21 mouse cellular contexts compared by ENCODE assay signal in the genomic region with DNA sequence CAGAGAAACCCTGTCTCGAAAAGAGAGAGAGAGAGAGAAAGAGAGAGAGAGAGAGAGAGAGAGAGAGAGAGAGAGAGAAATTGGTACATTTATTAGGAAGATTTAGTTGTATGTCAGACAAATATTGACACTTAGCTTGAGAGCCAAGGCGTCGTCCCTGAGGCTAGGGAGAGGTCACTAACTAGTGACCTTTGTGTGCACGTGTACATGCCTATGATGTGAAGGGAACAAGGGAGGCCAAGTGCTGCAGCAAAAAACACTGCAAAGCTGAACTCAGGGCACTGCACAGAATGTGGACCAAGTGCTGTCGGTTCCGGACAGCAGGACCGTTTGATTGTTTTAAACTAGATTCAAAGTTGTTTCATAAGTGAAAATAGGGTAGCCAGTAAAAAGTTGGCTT. TPM values are rescaled to one million over a fixed set of nuclear protein-coding genes. Genes with fewer than 3 reads are reported as not detected.
DNase-seq lines count a peak whose midpoint lies in the region; ATAC-seq lines count a peak whose summit lies in the region.
"Had no signal": no experiment of that assay in that cellular context is flagged by ENCODE, and none has a peak within 500 bp of the region (broad histone marks: within the 10 kb centered on the region; RNA-seq: fewer than 3 reads in every experiment).

No protein-coding gene starts in this region.

- no peaks in the 10 kb centered on the region for H3K27me3 ChIP-seq in heart, embryonic 10.5 days (ENCODE audit: insufficient read depth, poor library complexity, severe bottlenecking)
- no peaks in the 10 kb centered on the region for H3K27me3 ChIP-seq in liver, embryonic 12.5 days (replicated peaks)
- H3K27me3 ChIP-seq in liver, embryonic 11.5 days (replicated peaks; ENCODE audit: control insufficient read depth, insufficient read depth, low read length), result no peaks in the 10 kb centered on the region
- H3K27me3 ChIP-seq: embryonic facial prominence, embryonic 13.5 days; embryonic facial prominence, embryonic 15.5 days; forebrain, embryonic 12.5 days had no signal

- intact Hi-C loops in heart, postnatal 10 days (cut with DNase I), result no loop called here

- H3K4me2 ChIP-seq in liver, embryonic 12.5 days, result no peak overlapping the region
- H3K4me2 ChIP-seq in liver, embryonic 11.5 days, result no peak overlapping the region
- H3K4me2 ChIP-seq: embryonic facial prominence, embryonic 13.5 days; embryonic facial prominence, embryonic 15.5 days; forebrain, embryonic 12.5 days had no signal

- WGBS in heart, embryonic 10.5 days, result 81% methylated on average over 7 of the region's 7 CpGs
- WGBS in liver, embryonic 12.5 days (ENCODE audit: insufficient replicate concordance), result 82% methylated on average over 7 of the region's 7 CpGs
- WGBS in liver, embryonic 11.5 days, result 83% methylated on average over 7 of the region's 7 CpGs

- peak; percentile 38 for DNase-seq in heart, embryonic 10.5 days (ENCODE audit: low spot score)
- no peak for DNase-seq in heart, postnatal 10 days
- no peak for DNase-seq in liver, embryonic 11.5 days (ENCODE audit: low spot score)
- DNase-seq: adrenal gland, adult 2 months; adrenal gland, postnatal 10 days; adrenal gland, postnatal 25 days; cerebellum, adult 11 months; cerebellum, adult 18-20 months; cerebellum, adult 8-10 months; cerebellum, adult 9-11 months; cerebellum, postnatal 14 days; cerebellum, postnatal 36 days; embryo, embryonic 11 days had no signal

- no peak for ATAC-seq in liver, embryonic 12.5 days
- ATAC-seq in liver, embryonic 11.5 days (replicated peaks; ENCODE audit: low FRiP score), result no peak
- ATAC-seq: forebrain, embryonic 14.5 days; forebrain, embryonic 16.5 days had no signal

- peaks cover 9% of the 10 kb centered on the region; the same call in 1 of the 2 replicates for H3K36me3 ChIP-seq in heart, embryonic 10.5 days
- H3K36me3 ChIP-seq in liver, embryonic 12.5 days, result peaks cover 16% of the 10 kb centered on the region
- H3K36me3 ChIP-seq in liver, embryonic 11.5 days (ENCODE audit: control insufficient read depth, insufficient read depth, low read length), result no peaks in the 10 kb centered on the region

- H3K4me3 ChIP-seq in heart, embryonic 10.5 days, result no peak overlapping the region
- H3K4me3 ChIP-seq in liver, embryonic 12.5 days, result no peak overlapping the region
- no peak overlapping the region for H3K4me3 ChIP-seq in liver, embryonic 11.5 days (ENCODE audit: low read depth, low read length)
- H3K4me3 ChIP-seq: embryonic facial prominence, embryonic 13.5 days; embryonic facial prominence, embryonic 15.5 days; erythroblast, embryonic 14.5 days; forebrain, embryonic 10.5 days; forebrain, embryonic 12.5 days had no signal

- no peaks in the 10 kb centered on the region for H3K9me3 ChIP-seq in heart, embryonic 10.5 days
- H3K9me3 ChIP-seq in liver, embryonic 12.5 days (replicated peaks), result no peaks in the 10 kb centered on the region
- no peaks in the 10 kb centered on the region for H3K9me3 ChIP-seq in liver, embryonic 11.5 days (ENCODE audit: control insufficient read depth, low read length)
- H3K9me3 ChIP-seq: embryonic facial prominence, embryonic 13.5 days; embryonic facial prominence, embryonic 15.5 days; forebrain, embryonic 10.5 days; forebrain, embryonic 12.5 days had no signal

- no peak overlapping the region for H3K27ac ChIP-seq in heart, embryonic 10.5 days
- H3K27ac ChIP-seq in liver, embryonic 12.5 days, result peak overlapping the region; percentile 30; the same call in 1 of the 2 replicates
- H3K27ac ChIP-seq in liver, embryonic 11.5 days (ENCODE audit: low read depth, low read length), result no peak overlapping the region
- H3K27ac ChIP-seq: embryonic facial prominence, embryonic 13.5 days; embryonic facial prominence, embryonic 15.5 days; forebrain, embryonic 10.5 days; forebrain, embryonic 12.5 days had no signal

- no peak overlapping the region for H3K9ac ChIP-seq in liver, embryonic 12.5 days
- no peak overlapping the region for H3K9ac ChIP-seq in liver, embryonic 11.5 days (ENCODE audit: low read depth, low read length)
- H3K9ac ChIP-seq: embryonic facial prominence, embryonic 13.5 days; embryonic facial prominence, embryonic 15.5 days; forebrain, embryonic 12.5 days had no signal

- H3K4me1 ChIP-seq in heart, embryonic 10.5 days, result peaks cover 5% of the 10 kb centered on the region; the same call in 1 of the 2 replicates
- H3K4me1 ChIP-seq in liver, embryonic 12.5 days, result peaks cover 32% of the 10 kb centered on the region
- H3K4me1 ChIP-seq in liver, embryonic 11.5 days (replicated peaks; ENCODE audit: control insufficient read depth, insufficient read depth, low read length), result peaks cover 13% of the 10 kb centered on the region
- H3K4me1 ChIP-seq: forebrain, embryonic 10.5 days; forebrain, embryonic 12.5 days had no signal

RNA-seq across cellular contexts. Expression of a gene that starts 25.4 kb away (rescaled TPM):
- polyA plus RNA-seq in heart, embryonic 10.5 days (2016; fragmentation: Nextera tagmentation; extraction: Ambion mirVana), result 5.2 and 5.4 TPM in 2 replicates
- 1 to 10 TPM; 1.9 to 2.8 TPM for total RNA-seq in heart, postnatal 10 days (2021)
- polyA plus RNA-seq in liver, embryonic 12.5 days (2016; fragmentation: Nextera tagmentation; extraction: Ambion mirVana), result 11.2 and 11.3 TPM in 2 replicates
- 9.3 and 11.3 TPM in 2 replicates for polyA plus RNA-seq in liver, embryonic 11.5 days (2014; fragmentation: Nextera tagmentation; extraction: Ambion mirVana)

RNA-seq across cellular contexts. Expression of a gene that starts 25.7 kb away (rescaled TPM):
- 14.6 TPM in 2 replicates for polyA plus RNA-seq in heart, embryonic 10.5 days (2016; fragmentation: Nextera tagmentation; extraction: Ambion mirVana)
- 10 to 100 TPM in 1 of 2 experiments, 1 to 10 TPM in 1; 9.5 to 10.1 TPM for total RNA-seq in heart, postnatal 10 days (2021)
- polyA plus RNA-seq in liver, embryonic 12.5 days (2016; fragmentation: Nextera tagmentation; extraction: Ambion mirVana), result 7.8 and 8.3 TPM in 2 replicates
- polyA plus RNA-seq in liver, embryonic 11.5 days (2014; fragmentation: Nextera tagmentation; extraction: Ambion mirVana), result 9.4 and 11.5 TPM in 2 replicates
